Mouse (Mus musculus) intestine, postnatal 0 days (tissue): ENCODE measurements around the gene Aph1a. TPM values are rescaled to one million over a fixed set of nuclear protein-coding genes. Genes with fewer than 3 reads are reported as not detected.

ENCODE experiments used
- ATAC-seq: fragments of 200-750 bp; cut with Nextera tagmentation; 2 replicates; pipeline ENCODE4 v1.8.0; 2017; ENCODE audit warnings: mild to moderate bottlenecking, moderate TSS enrichment, moderate library complexity
- H3K27ac ChIP-seq: fragments of 300-500 bp; sonication (generic); 2 replicates; pipeline ENCODE4 v1.5.1; 2014; ENCODE audit warnings: mild to moderate bottlenecking, low read depth, low read length, moderate library complexity
- H3K27me3 ChIP-seq: fragments of 300-500 bp; sonication (generic); replicated peaks from 2 replicates; pipeline ENCODE4 v1.6.1; 2014; ENCODE audit warnings: low read length, mixed read lengths; ENCODE audit not compliant: control insufficient read depth, insufficient read depth
- H3K36me3 ChIP-seq: fragments of 300-500 bp; sonication (generic); 2 replicates; pipeline ENCODE4 v1.6.1; 2014; ENCODE audit warnings: mild to moderate bottlenecking, moderate library complexity; ENCODE audit not compliant: control insufficient read depth, insufficient read depth
- H3K4me1 ChIP-seq: fragments of 300-500 bp; sonication (generic); replicated peaks from 2 replicates; pipeline ENCODE4 v1.6.1; 2014; ENCODE audit warnings: antibody characterized with exemption, low read length, mixed read lengths; ENCODE audit not compliant: control insufficient read depth, insufficient read depth
- H3K4me2 ChIP-seq: fragments of 300-500 bp; sonication (generic); replicated peaks from 2 replicates; pipeline ENCODE4 v1.6.1; 2014; ENCODE audit warnings: low read depth, mild to moderate bottlenecking, moderate library complexity
- H3K4me3 ChIP-seq: fragments of 300-500 bp; sonication (generic); 2 replicates; pipeline ENCODE4 v1.5.1; 2014; ENCODE audit warnings: low read depth, low read length
- H3K9ac ChIP-seq: fragments of 300-500 bp; sonication (generic); 2 replicates; pipeline ENCODE4 v1.6.1; 2014; ENCODE audit warnings: mild to moderate bottlenecking, low read depth, low read length
- H3K9me3 ChIP-seq: fragments of 300-500 bp; sonication (generic); 2 replicates; pipeline ENCODE4 v1.6.1; 2016; ENCODE audit warnings: mixed run types; ENCODE audit not compliant: control insufficient read depth
- CTCF ChIP-seq: sonication (generic); IDR thresholded peaks from 2 replicates; pipeline ENCODE4 v1.5.1; 2016; ENCODE audit warnings: low read depth, mild to moderate bottlenecking, control low read depth, antibody characterized with exemption, moderate library complexity
- WGBS: fragments of 180-500 bp; shearing (Covaris S2); extraction: QIAGEN DNeasy Blood & Tissue Kit; methylation state at CpG from one replicate; pipeline ENCODE4 v1.1.7; 2014; 5-methylcytosine and 5-hydroxymethylcytosine counted together
- polyA plus RNA-seq: library from polyadenylated mRNA; unstranded; fragments of >200 nt; fragmentation: Nextera tagmentation; extraction: Ambion mirVana; gene quantifications from 2 replicates; pipeline ENCODE4 v1.2.1, GENCODE M21; 2015

The Aph1a gene
- polyA plus RNA-seq, 1 experiment from 2014 or later: 52.4 TPM

DNA sequence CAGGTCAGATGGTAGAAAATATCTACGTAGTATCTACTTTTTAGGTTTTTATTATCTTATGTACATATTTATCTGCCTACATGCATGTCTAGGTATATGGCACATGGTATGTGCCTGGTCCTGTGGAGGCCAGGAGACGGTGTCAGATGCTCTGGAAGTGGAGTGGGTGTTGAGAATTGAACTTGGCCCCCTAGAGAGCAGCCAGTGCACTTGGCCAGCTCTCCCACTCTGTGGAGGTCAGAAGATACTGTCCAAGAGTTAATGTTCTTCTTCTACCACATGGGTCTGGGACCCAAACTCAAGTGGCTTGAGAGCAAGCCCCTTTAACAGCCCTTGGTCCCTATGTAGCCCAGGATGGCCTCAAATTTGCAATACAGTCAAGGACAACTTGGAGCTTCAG is 26.4 kb upstream of the Aph1a start:
- H3K36me3 ChIP-seq: peaks cover 38% of the 10 kb centered on the region
- H3K27me3 ChIP-seq: no peaks in the 10 kb centered on the region
- H3K4me2 ChIP-seq: no peak overlapping the region
- no peaks in the 10 kb centered on the region for H3K9me3 ChIP-seq
- H3K27ac ChIP-seq: no peak overlapping the region
- ATAC-seq: no peak
- H3K9ac ChIP-seq: no peak overlapping the region
- WGBS: 88% methylated on average over 2 of the region's 2 CpGs
- no peak for TF ChIP-seq CTCF
- H3K4me1 ChIP-seq: 0 out of 2 replicates have a peak, but pooled peaks cover 2% of the 10 kb centered on the region
- H3K4me3 ChIP-seq: no peak overlapping the region

DNA sequence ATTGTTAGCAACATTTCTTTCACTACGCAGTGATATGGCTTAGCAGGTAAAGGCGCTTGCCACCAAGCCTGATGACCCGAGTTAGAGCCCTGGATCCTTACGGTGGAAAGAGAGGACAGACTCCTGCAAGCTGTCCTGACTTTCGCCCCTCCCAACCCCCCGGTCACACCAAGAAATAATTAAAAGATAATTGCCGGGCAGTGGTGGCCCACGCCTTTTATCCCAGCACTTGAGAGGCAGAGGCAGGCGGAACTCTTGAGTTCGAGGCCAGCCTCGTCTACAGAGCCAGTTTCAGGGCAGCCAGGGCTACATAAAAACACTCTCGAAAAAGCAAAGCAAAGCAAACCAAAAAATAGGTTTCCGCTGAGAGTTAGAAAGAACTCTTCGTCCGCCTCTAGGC is 22.8 kb upstream of the Aph1a start:
- H3K4me1 ChIP-seq: 0 out of 2 replicates have a peak, but pooled peaks cover 2% of the 10 kb centered on the region
- no peak for TF ChIP-seq CTCF
- H3K9me3 ChIP-seq: no peaks in the 10 kb centered on the region
- peak overlapping the region; percentile 55 for H3K4me3 ChIP-seq
- H3K36me3 ChIP-seq: peaks cover 14% of the 10 kb centered on the region; the same call in 1 of the 2 replicates
- no peaks in the 10 kb centered on the region for H3K27me3 ChIP-seq
- ATAC-seq: peak; percentile 21; the same call in 1 of the 2 replicates
- peak overlapping the region; percentile 88 for H3K27ac ChIP-seq
- peak overlapping the region; percentile 70 for H3K4me2 ChIP-seq
- 6% methylated on average over 15 of the region's 15 CpGs for WGBS
- H3K9ac ChIP-seq: peak overlapping the region; percentile 78

DNA sequence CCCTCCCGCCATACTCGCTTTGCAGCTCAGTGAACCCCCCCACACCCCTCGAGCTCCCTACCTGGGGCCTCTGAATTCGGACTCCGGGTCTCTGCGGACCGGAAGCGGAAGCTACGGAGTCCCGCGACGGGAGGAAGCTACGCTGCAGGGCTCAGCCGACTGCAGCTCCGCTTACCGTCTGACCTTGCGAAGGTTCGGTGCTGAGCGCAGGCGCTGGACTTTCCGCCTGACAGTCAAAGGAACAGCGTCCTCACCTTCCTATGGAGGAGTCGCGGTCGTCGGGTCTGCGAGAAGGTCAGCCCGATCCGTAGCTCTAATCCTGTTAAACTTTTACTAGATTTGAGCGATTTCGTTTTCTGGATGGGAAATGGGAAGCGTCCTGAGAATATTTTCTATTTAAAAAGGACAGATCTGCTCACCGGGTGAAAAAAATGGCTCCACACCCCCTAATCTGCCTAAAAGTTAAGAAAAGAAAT is 22.3 kb upstream of the Aph1a start, which contains the start of gene Mrps21:
Gene Mrps21 (minus strand): TSS at position 128 of the 476 bp plus-strand sequence.
- H3K9me3 ChIP-seq: no peaks in the 10 kb centered on the region
- H3K4me2 ChIP-seq: peak within 1 kb of the TSS; percentile 70
- peak within 1 kb of the TSS; percentile 55 for H3K4me3 ChIP-seq
- peak within 1 kb of the TSS; percentile 78 for H3K9ac ChIP-seq
- TF ChIP-seq CTCF: no peak
- peak within 1 kb of the TSS; percentile 88 for H3K27ac ChIP-seq
- WGBS: under 1% methylated on average over 33 of the region's 33 CpGs
- no peaks in the 10 kb centered on the region for H3K27me3 ChIP-seq
- peaks cover 14% of the 10 kb centered on the region; the same call in 1 of the 2 replicates for H3K36me3 ChIP-seq
- 0 out of 2 replicates have a peak, but pooled peaks cover 2% of the 10 kb centered on the region for H3K4me1 ChIP-seq
- ATAC-seq: peak; percentile 91

DNA sequence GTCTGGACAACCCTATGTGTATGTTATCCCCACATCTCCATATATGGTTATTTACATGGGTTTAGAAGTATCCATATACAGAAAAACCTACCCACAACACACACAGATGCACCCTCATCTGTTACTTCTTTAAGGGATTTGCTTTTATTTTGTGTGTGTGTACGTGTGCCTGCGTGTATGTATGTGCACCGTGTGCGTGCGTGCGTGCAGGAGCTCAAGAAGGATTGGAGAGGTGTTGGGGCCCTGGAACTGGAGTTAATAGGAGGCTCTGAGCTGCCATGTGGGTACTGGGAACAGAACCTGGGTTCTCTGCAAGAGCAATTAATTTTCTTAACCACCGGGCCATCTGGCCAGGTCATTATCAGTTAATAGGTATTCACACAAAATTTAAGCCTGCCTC is 21.7 kb upstream of the Aph1a start:
- H3K4me3 ChIP-seq: peak overlapping the region; percentile 55
- H3K4me2 ChIP-seq: peak overlapping the region; percentile 70
- H3K9ac ChIP-seq: peak overlapping the region; percentile 78; the same call in 1 of the 2 replicates
- WGBS: 46% methylated on average over 7 of the region's 7 CpGs
- ATAC-seq: no peak
- no peaks in the 10 kb centered on the region for H3K9me3 ChIP-seq
- no peak for TF ChIP-seq CTCF
- H3K27me3 ChIP-seq: no peaks in the 10 kb centered on the region
- no peak overlapping the region for H3K27ac ChIP-seq
- 0 out of 2 replicates have a peak, but pooled peaks cover 2% of the 10 kb centered on the region for H3K4me1 ChIP-seq
- H3K36me3 ChIP-seq: peaks cover 14% of the 10 kb centered on the region; the same call in 1 of the 2 replicates

DNA sequence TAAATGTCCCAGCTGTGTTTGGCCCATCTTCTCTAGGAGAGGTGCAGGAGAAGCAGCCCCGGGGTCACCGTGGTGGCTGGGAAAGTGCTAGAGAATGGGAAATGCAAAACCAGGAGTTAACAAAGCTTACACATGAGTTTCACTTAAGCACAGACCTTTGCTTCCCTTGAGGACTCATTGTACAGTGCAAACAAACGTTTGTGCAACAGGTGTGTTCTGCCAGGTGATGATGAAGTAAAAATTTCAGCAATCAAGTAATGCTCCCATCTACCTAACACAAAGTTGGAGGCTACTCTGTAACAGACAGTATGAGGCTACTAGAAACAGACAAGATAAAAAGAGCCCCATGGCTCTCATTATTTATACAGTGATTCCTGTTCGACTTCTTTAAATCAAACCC is 14.7 kb upstream of the Aph1a start:
- H3K36me3 ChIP-seq: no peaks in the 10 kb centered on the region
- 84% methylated on average over 4 of the region's 4 CpGs for WGBS
- no peak for ATAC-seq
- TF ChIP-seq CTCF: no peak
- no peaks in the 10 kb centered on the region for H3K4me1 ChIP-seq
- H3K4me3 ChIP-seq: no peak overlapping the region
- no peak overlapping the region for H3K4me2 ChIP-seq
- H3K27me3 ChIP-seq: no peaks in the 10 kb centered on the region
- no peak overlapping the region for H3K9ac ChIP-seq
- no peak overlapping the region for H3K27ac ChIP-seq
- H3K9me3 ChIP-seq: no peaks in the 10 kb centered on the region

DNA sequence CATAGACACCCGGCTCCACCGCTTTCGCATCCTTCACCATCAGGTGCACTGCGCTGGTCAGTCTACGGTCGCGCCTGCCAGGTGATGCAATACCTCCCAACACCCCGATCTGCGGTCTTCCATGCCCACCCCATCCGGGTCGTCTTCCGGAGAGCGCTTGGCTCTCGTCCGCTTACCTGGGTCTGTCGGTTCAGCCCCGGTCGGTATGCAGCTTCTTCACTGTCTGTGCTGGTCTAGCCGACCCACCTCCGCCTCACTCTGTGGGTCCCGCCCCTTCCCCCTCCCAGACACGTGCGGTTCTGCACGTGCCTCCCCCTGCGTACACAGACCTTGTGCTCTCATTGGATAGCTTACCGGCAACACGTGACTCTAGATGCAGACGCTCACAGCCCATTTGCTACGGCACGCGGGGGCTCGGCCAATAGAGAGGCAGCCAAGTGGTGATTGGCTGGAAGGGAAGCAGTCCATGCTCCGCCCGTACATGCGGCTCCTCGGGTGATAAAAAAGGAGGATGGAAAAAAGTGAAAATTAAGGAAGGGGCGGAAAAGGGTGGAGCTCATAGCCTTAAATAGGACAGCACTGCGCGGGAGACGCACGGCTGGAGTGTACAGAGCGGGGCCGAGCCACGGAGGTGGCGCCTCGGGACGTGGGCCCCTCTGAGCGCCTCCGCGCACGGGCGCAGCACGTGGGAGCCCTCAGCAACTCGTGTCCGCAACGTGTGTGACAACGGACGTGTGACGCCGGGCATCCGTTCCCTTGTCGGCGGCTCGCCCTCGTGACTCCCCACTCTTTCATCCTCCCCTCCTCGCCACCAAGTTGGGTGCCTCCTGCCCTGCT is 11.6 kb upstream of the Aph1a start, which contains the start of gene Ciart:
Gene Ciart (minus strand): TSS at position 273 of the 837 bp plus-strand sequence.
- H3K36me3 ChIP-seq: no peaks in the 10 kb centered on the region; the same call in 1 of the 2 replicates
- H3K27ac ChIP-seq: peak within 1 kb of the TSS; percentile 8; the same call in 1 of the 2 replicates
- no peak for TF ChIP-seq CTCF

More for the DNA sequence above, 11.6 kb upstream of the Aph1a start, which contains the start of gene Ciart:
- WGBS: under 1% methylated on average over 63 of the region's 66 CpGs
- H3K9me3 ChIP-seq: no peaks in the 10 kb centered on the region
- H3K4me2 ChIP-seq: peak within 1 kb of the TSS; percentile 94
- H3K4me3 ChIP-seq: peak within 1 kb of the TSS; percentile 39
- peak within 1 kb of the TSS; percentile 48 for H3K9ac ChIP-seq
- ATAC-seq: peak; percentile 94
- no peaks in the 10 kb centered on the region for H3K27me3 ChIP-seq
- H3K4me1 ChIP-seq: no peaks in the 10 kb centered on the region
